Mouse (Mus musculus): Measurements from ENCODE around the gene Map3k4. TPM values are rescaled to one million over a fixed set of nuclear protein-coding genes. Genes with fewer than 3 reads are reported as not detected.
"Not testable (repeated sequence)": the region's sequence is repeated elsewhere in the genome, so short reads cannot be mapped to it uniquely, and the experiment has no call there.

The Map3k4 gene
- polyA plus RNA-seq, 1 experiment, result 7.4 TPM

DNA sequence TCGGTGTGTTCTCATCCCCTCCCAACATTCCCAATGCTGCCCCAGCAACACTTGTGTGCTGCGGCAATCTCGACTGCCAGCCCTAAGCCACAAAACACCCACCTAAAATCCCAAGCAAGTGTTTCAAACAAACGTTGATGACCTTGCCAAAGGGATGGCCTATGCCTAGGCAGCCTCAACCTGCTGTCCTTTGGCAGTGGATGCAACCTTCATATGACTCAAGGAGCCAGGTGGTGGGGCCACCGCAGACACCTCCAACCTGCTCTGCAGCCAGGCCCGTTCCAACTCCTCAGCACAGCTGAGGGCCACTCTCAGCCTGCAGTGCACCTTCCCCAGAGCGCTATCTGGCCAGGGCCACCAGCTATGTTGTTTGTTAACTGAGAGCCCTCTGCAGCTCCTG is 90.1 kb downstream of the Map3k4 start:
- H3K4me3 ChIP-seq (ENCODE audit: insufficient read depth, low read depth, low read length), result no peak overlapping the region
- no peaks in the 10 kb centered on the region for H3K4me1 ChIP-seq (ENCODE audit: control insufficient read depth, insufficient read depth, insufficient read length, low read length)
- H3K27ac ChIP-seq (replicated peaks; ENCODE audit: low read depth, low read length), result no peak overlapping the region

DNA sequence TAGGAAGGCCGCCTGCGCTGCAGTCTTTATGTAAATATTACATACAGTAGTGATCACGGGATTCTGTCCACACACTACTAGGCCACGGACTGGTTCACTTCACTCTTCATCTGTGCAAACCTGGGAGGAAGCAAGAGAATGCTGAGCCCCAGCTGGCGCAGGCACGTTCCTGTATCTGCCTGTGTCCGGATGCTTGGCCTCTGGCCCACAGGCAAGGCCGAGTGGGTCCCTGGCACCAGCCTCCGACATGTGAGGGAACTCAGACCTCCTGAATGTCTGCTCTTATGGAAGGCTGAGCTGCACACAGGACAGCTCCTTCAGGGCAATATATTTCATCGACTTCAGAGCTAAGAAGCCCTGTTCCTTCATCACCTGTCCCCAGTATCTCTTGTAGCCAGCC is 90.6 kb downstream of the Map3k4 start:
- Histone ChIP-seq H3K4me1 (ENCODE audit: control insufficient read depth, insufficient read depth, insufficient read length, low read length) (no peaks in the 10 kb centered on the region), H3K27ac (replicated peaks; ENCODE audit: low read depth, low read length) (no peak overlapping the region), H3K4me3 (ENCODE audit: insufficient read depth, low read depth, low read length) (no peak overlapping the region)

DNA sequence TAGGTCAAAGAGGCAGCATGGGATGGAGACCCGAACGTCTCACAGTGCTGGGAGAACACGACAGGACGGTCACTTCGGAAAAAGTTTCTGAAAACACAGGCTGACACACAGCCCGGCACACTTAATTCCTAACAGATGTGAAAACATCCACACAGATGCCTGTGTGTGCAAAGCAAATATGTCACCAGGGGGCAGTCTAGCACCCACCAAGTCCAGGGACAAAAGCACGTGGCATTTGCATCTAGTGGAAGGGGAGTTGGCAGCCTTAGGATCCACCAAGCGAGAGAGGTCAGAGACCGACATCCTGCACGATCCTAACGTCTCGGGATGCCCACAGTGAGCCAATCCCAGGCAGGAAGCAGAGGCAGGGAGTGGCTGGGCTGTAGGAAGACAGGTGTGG is 92.0 kb downstream of the Map3k4 start:
- Histone ChIP-seq H3K27ac (replicated peaks; ENCODE audit: low read depth, low read length) (no peak overlapping the region), H3K4me1 (ENCODE audit: control insufficient read depth, insufficient read depth, insufficient read length, low read length) (no peaks in the 10 kb centered on the region), H3K4me3 (ENCODE audit: insufficient read depth, low read depth, low read length) (no peak overlapping the region)

DNA sequence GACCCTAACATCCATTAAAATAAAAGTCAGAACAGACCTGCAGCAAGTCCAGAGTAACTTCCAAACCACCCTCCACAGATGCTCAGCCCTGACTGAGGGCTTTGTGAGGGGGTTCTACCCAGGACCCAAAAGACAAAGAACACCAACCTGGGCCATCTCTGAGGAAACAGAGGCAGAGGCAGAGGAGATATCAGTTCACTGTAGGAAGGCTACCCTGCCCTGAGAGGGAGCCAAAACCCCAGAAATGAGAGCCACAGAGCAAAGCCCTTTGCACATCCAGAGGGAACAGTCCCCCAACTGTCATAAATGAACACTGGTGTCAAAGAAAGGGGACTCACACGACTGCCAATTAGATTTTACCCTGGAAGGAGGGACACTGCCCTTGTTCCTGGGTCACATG is 93.4 kb downstream of the Map3k4 start:
- Histone ChIP-seq H3K4me3 (ENCODE audit: insufficient read depth, low read depth, low read length) (no peak overlapping the region), H3K27ac (replicated peaks; ENCODE audit: low read depth, low read length) (no peak overlapping the region), H3K4me1 (ENCODE audit: control insufficient read depth, insufficient read depth, insufficient read length, low read length) (no peaks in the 10 kb centered on the region)

DNA sequence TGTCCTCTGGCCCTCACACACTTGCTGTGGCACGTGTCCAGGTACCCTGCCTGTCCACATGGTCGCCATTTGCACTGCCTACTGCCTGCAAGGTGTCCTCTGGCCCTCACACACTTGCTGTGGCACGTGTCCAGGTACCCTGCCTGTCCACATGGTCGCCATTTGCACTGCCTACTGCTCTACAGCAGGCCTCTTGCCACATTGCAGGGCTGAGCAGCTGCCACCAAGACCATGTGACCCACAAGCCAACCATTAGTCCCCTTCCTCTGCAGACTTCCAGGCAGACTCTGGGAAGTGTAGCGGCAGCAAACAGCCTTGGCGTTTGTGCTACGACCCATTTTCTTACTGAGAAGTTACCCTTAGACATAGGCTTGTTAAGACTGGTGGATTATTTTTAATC is 94.0 kb downstream of the Map3k4 start:
- not testable (repeated sequence) for H3K4me3 ChIP-seq (ENCODE audit: insufficient read depth, low read depth, low read length); H3K4me1 ChIP-seq (ENCODE audit: control insufficient read depth, insufficient read depth, insufficient read length, low read length); H3K27ac ChIP-seq (replicated peaks; ENCODE audit: low read depth, low read length)

DNA sequence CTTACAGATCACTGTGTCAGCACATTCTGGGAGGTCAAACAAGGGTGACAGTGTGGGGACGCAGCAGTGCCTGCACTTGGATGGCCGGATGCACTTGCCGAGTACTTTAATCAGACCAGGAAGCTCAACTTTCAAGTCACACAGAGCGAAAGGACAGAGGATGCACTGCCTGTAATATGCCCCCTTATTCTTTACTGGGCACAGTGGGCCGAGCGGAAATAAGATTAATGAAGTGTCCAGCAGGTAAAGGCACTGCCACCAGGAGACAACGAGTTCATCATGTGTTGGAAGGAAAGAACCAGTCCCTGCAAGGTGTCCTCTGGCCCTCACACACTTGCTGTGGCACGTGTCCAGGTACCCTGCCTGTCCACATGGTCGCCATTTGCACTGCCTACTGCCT is 94.5 kb downstream of the Map3k4 start:
- Histone ChIP-seq H3K4me3 (ENCODE audit: insufficient read depth, low read depth, low read length) (no peak overlapping the region), H3K4me1 (ENCODE audit: control insufficient read depth, insufficient read depth, insufficient read length, low read length) (no peaks in the 10 kb centered on the region)

DNA sequence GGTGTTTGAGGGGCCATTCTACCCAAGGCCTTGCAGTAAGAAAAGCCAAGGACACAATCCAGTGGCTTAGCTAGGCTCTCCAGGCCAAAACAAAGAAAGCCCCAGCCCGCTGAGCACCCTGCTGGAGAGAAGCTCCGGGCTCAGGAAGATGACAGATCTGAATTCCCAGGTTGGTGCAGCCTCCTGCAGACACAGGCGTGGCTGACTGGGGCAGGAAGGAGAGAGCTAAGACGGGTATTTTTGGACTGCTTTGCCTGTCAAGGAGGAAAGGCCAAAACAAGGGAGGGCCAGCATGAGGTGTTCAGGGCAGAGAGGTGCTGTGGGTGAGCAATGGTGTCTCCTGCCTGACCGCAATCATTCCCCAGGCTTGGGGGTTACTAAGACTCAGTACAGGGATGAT is 94.9 kb downstream of the Map3k4 start:
- no peak overlapping the region for H3K27ac ChIP-seq (replicated peaks; ENCODE audit: low read depth, low read length)
- no peaks in the 10 kb centered on the region for H3K4me1 ChIP-seq (ENCODE audit: control insufficient read depth, insufficient read depth, insufficient read length, low read length)
- no peak overlapping the region for H3K4me3 ChIP-seq (ENCODE audit: insufficient read depth, low read depth, low read length)

More for the DNA sequence above, 94.5 kb downstream of the Map3k4 start:
- no peak overlapping the region for H3K27ac ChIP-seq (replicated peaks; ENCODE audit: low read depth, low read length)

DNA sequence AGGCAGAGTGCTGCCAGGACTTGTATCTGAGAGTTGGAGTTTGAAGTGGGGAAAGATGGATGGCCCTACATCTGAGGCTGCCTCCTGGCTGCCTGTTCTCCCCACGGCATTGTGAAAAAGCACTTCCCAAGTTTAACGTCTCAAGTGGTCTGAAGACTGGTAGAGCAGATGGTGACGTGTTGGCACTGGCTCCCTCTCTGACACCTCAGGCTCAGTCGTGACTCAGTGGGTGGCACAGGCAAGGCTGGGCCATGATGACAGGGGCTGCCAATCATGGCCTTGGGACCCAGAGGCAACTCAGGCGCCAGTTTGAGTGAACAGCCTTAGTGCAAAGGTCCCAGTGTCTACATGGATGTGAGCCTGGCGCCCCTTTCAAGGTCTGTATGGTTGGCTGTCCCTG is 96.7 kb downstream of the Map3k4 start:
- Histone ChIP-seq H3K4me1 (ENCODE audit: control insufficient read depth, insufficient read depth, insufficient read length, low read length) (no peaks in the 10 kb centered on the region), H3K4me3 (ENCODE audit: insufficient read depth, low read depth, low read length) (no peak overlapping the region), H3K27ac (replicated peaks; ENCODE audit: low read depth, low read length) (no peak overlapping the region)

DNA sequence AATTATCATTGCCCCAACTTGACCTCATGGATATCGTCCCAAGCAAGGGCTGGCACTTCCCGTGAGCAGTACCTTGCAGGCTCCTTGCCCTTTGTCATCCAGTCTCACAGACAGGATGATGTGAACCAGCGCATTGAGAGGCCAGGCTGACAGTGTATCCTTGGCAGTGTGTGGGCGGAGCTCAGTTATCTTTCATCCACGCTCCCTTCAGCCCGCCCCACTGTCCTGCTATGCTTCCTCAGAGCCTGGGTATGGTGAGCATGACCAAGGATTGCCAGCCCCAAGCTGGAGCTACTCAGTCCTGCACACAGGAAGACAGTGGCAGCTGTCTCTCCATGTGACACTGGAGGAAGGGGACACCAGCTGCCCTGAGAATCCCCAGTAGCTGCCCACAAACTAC is 102.4 kb downstream of the Map3k4 start:
- no peaks in the 10 kb centered on the region for H3K4me1 ChIP-seq (ENCODE audit: control insufficient read depth, insufficient read depth, insufficient read length, low read length)
- no peak overlapping the region for H3K4me3 ChIP-seq (ENCODE audit: insufficient read depth, low read depth, low read length)
- H3K27ac ChIP-seq (replicated peaks; ENCODE audit: low read depth, low read length), result no peak overlapping the region

DNA sequence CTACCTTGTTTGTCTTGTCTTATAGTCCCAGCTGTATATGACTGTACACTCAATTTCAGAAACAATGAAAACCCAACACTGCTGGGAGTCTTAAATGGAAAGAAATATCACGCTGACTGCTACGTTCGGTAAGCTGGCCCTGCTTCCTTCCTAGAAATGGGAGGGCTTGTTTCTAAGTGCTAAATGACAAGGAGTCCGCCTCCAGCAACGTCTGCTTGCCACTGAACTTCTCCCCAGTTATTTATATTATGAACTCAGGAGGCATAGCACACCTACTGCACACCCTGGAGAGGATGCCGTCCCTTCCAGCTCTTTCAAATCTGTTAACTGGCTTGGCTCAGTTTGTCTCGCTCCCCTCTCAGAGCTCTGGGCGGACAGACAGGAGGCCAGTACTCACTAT is 105.2 kb downstream of the Map3k4 start:
- Histone ChIP-seq H3K4me1 (ENCODE audit: control insufficient read depth, insufficient read depth, insufficient read length, low read length) (no peaks in the 10 kb centered on the region), H3K4me3 (ENCODE audit: insufficient read depth, low read depth, low read length) (no peak overlapping the region), H3K27ac (replicated peaks; ENCODE audit: low read depth, low read length) (no peak overlapping the region)

DNA sequence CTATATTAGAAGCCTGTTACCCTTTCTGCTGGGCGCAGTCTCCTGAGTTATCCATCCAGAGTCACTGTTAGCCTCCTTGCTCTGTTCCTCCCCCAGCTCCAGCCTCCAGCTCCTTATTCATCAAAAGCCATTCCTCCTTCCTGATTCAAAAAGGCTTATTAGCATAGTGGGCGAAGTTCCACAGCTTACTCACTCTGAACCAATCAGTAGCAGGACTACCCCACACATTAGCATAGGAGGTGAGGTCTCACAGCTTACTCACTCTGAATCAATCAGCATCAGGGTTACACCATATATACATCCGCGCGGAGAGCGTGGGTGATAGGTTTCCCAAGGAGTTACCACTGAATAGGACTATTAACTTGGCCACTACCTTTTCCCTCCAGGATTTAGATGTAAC is 106.3 kb downstream of the Map3k4 start:
- no peak overlapping the region for H3K4me3 ChIP-seq (ENCODE audit: insufficient read depth, low read depth, low read length)
- no peak overlapping the region for H3K27ac ChIP-seq (replicated peaks; ENCODE audit: low read depth, low read length)
- H3K4me1 ChIP-seq (ENCODE audit: control insufficient read depth, insufficient read depth, insufficient read length, low read length), result no peaks in the 10 kb centered on the region

DNA sequence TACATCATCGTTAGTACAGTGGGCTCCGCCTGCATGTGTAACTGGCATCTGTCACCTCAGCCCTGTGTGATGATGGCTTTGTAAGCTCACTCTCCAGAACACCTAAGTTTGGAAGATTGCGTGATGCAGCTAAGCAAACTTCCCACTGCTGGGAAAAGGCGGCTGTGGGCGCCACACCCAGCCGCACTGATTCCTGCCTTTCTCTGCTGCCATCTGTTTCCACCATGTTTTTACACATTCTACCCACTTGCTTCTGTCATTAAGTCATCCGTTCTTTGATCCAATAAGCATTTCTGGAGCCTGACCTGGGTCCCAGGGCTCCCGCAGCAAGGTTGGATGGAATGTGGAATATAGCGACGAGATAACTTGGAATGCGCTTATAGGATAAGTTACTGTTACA is 106.7 kb downstream of the Map3k4 start:
- Histone ChIP-seq H3K4me1 (ENCODE audit: control insufficient read depth, insufficient read depth, insufficient read length, low read length) (no peaks in the 10 kb centered on the region), H3K27ac (replicated peaks; ENCODE audit: low read depth, low read length) (no peak overlapping the region), H3K4me3 (ENCODE audit: insufficient read depth, low read depth, low read length) (no peak overlapping the region)

DNA sequence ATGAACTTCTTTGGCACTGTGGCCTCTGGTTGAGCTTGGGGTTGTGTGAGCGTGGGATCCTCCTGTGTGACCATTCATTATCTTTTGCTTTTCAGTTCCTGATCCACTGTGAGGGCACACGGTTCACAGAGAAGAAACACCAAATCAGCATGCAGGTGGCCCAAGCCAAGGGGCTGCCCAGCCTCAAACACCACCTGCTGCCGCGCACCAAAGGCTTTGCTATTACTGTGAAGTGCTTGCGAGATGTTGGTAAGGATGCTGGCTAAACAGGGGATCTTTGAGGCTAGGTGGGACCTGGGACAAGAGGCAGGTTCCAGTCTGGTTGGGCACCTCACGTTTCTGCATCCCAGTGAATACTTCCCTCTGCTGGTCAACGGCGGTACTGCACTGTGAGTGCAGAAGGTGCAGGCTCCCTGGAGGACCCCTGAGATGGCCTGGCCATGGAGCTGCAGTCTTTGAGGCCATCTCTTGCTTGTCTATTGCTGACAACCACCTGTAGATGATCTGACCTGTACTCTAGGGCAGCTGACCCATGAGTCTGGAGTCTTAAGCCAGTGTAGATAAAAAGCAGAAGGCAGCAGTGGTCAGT is 108.0 kb downstream of the Map3k4 start:
- Histone ChIP-seq H3K4me3 (ENCODE audit: insufficient read depth, low read depth, low read length) (no peak overlapping the region), H3K27ac (replicated peaks; ENCODE audit: low read depth, low read length) (no peak overlapping the region), H3K4me1 (ENCODE audit: control insufficient read depth, insufficient read depth, insufficient read length, low read length) (no peaks in the 10 kb centered on the region)

DNA sequence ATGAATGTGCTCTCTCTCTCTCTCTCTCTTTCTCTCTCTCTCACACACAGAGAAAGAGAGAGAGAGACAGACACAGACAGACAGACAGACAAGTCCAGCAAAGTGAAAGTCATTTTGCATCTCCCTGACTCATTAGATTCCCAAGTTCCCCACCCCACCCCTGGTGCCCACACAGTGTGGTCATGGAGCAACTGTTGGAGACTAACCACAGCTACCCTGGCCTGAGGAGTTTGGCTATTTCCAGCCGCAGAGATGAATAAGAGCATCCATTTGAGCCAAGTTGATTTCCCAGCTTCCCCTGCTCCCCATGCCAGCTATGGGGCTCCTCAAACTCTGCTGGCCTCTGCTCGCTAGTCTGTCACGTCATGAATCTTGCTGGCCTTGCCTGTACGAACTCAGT is 109.1 kb downstream of the Map3k4 start:
- Histone ChIP-seq H3K4me1 (ENCODE audit: control insufficient read depth, insufficient read depth, insufficient read length, low read length) (no peaks in the 10 kb centered on the region), H3K27ac (replicated peaks; ENCODE audit: low read depth, low read length) (no peak overlapping the region), H3K4me3 (ENCODE audit: insufficient read depth, low read depth, low read length) (no peak overlapping the region)

DNA sequence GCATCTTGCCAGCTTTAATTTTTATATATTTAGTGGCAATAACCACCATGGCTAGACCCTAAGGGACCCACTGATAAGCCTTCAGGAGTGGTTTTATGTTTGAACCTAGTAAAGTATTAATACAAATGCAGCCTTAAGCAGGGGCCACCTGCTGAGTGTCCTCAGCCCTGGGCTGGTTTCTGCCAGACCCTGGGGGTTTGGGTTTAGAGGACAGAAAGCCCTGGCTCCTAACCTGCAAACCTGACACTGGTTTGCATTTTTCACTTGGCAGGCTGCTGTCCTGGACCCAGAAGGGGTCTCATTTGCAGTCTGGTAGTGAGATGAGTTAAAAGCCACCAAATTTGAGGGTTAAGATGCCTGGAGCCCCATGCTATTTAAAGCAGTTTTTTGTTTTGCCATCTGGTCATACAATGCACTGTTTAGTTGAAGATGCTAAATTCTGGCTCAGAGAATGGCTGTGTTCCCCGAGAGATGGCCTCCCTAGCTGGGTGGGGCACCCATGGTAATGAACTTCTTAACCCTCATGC is 111.5 kb downstream of the Map3k4 start:
- H3K4me1 ChIP-seq (ENCODE audit: control insufficient read depth, insufficient read depth, insufficient read length, low read length), result no peaks in the 10 kb centered on the region
- no peak overlapping the region for H3K27ac ChIP-seq (replicated peaks; ENCODE audit: low read depth, low read length)
- H3K4me3 ChIP-seq (ENCODE audit: insufficient read depth, low read depth, low read length), result no peak overlapping the region

DNA sequence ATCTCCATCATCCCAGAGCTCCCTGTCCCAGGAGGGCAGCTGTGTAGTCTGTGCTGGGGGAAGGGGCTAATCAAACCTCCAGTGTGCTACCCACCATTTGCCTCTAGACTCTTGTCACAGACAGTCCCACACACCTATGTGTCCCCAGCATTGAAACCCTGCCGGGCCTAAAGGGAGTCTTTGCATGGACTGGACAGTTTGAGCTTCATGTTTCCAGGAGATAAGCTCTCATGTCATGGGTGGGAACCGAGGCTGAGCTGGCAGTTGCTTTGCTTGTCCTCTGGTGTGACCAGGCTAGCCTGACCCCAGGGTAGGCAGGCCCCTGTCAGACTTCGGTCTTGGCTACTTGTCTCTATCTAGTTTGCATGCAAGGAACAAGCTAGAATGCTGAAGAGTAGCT is 112.3 kb downstream of the Map3k4 start:
- Histone ChIP-seq H3K27ac (replicated peaks; ENCODE audit: low read depth, low read length) (no peak overlapping the region), H3K4me1 (ENCODE audit: control insufficient read depth, insufficient read depth, insufficient read length, low read length) (no peaks in the 10 kb centered on the region), H3K4me3 (ENCODE audit: insufficient read depth, low read depth, low read length) (no peak overlapping the region)

DNA sequence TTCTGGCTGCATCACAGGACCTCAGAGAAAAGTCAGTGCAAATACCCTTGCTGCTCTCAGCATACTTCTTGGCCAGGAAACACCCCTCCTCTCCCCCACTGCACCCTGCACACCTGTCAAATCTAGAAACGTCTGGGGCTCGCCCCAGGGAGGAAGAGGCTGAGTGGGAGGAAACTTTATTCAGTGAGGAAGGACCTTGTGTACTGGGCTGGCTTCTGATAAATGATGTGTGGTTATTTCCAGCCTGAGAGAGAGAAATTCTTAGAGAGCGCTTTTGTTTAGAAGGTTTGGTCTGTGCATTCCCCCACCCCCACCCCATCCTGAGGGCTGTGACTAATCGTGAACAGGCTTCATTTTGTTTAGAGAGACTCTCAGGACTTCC is 112.9 kb downstream of the Map3k4 start:
- Histone ChIP-seq H3K4me1 (ENCODE audit: control insufficient read depth, insufficient read depth, insufficient read length, low read length) (no peaks in the 10 kb centered on the region), H3K4me3 (ENCODE audit: insufficient read depth, low read depth, low read length) (no peak overlapping the region), H3K27ac (replicated peaks; ENCODE audit: low read depth, low read length) (no peak overlapping the region)
